Mouse (Mus musculus) spleen, postnatal 4 days (tissue): Measurements from ENCODE around the gene AC131692.1.
A peak's percentile ranks its signal among the peaks of the same experiment; 100 is the strongest.

Source experiments
- DNase-seq, 2 experiments: peaks; one replicate each; pipeline ENCODE4 v3.0.0; 2022; ENCODE audit warnings: low spot score in 2 of 2

AC131692.1 gene

GRCm38 (mm10) chr19:6094119-6094518 lies at the start of gene AC131692.1:
AC131692.1 (plus strand) TSS chr19:6094419.
- no peak for DNase-seq

GRCm38 (mm10) chr19:6045366-6046293 lies 48.6 kb upstream of the AC131692.1 start:
- DNase-seq: peak in 1 of 2 experiments; percentile 59

- peak; percentile 90 to 95 for DNase-seq
These were observed 47.7 kb upstream of the AC131692.1 start, which contains the start of gene Syvn1 for GRCm38 (mm10) chr19:6046294-6047153. Syvn1 (plus strand) TSS chr19:6046576.

- peak in 1 of 2 experiments; percentile 74 for DNase-seq
These were observed 46.9 kb upstream of the AC131692.1 start for GRCm38 (mm10) chr19:6047154-6047898.

- peak in 1 of 2 experiments; percentile 67 for DNase-seq
These were observed 46.4 kb upstream of the AC131692.1 start for GRCm38 (mm10) chr19:6047899-6048166.

- DNase-seq: peak in 1 of 2 experiments; percentile 50
These were observed 45.4 kb upstream of the AC131692.1 start for GRCm38 (mm10) chr19:6048681-6049410.

GRCm38 (mm10) chr19:6052516-6052915 lies 41.7 kb upstream of the AC131692.1 start:
- no peak for DNase-seq

- no peak for DNase-seq
These were observed 39.9 kb upstream of the AC131692.1 start for GRCm38 (mm10) chr19:6054296-6054695.

- no peak for DNase-seq
These were observed 37.5 kb upstream of the AC131692.1 start for GRCm38 (mm10) chr19:6056696-6057095.

- peak; percentile 99 to 100 for DNase-seq
These were observed 36.7 kb upstream of the AC131692.1 start, which contains the start of the genes Mrpl49 and Fau for GRCm38 (mm10) chr19:6057313-6058096. Mrpl49 (minus strand) TSS chr19:6057785. Fau (plus strand) TSS chr19:6057844.

GRCm38 (mm10) chr19:6058513-6058912 lies 35.7 kb upstream of the AC131692.1 start:
- no peak for DNase-seq

GRCm38 (mm10) chr19:6058966-6059365 lies 35.3 kb upstream of the AC131692.1 start:
- DNase-seq: no peak

- peak; percentile 90 to 93 for DNase-seq
These were observed 33.1 kb upstream of the AC131692.1 start, which contains the start of gene Znhit2 for GRCm38 (mm10) chr19:6061021-6061533. Znhit2 (plus strand) TSS chr19:6061192.

- DNase-seq: peak; percentile 60 to 82
These were observed 32.4 kb upstream of the AC131692.1 start for GRCm38 (mm10) chr19:6061641-6062302.

GRCm38 (mm10) chr19:6062418-6062817 lies 31.8 kb upstream of the AC131692.1 start:
- DNase-seq: no peak

GRCm38 (mm10) chr19:6063081-6063480 lies 31.1 kb upstream of the AC131692.1 start:
- DNase-seq: no peak

- DNase-seq: peak in 1 of 2 experiments; percentile 64
These were observed 27.6 kb upstream of the AC131692.1 start for GRCm38 (mm10) chr19:6066571-6066970.

GRCm38 (mm10) chr19:6067011-6067723 lies 27.1 kb upstream of the AC131692.1 start:
- DNase-seq: peak; percentile 87 to 96
